Comparison of ENCODE assay signal across 21 mouse cellular contexts in the genomic region with DNA sequence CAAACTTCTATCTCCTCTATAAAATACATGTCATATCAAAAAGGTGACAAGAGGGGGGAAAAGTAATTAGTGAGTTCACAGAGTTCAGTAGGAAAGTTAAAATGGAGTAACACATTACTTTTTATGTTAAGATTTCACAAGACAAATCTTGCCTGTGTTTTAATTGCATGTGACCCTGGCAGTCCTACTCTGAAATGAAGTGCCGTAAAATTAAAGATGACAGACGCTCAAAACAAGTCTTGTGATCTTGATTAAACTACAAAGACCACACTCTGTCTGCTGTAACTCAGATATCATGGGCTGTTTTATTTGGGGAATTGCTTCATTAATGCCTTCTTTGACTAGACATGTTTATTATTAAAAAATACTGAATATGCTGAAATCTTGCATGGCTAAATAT.
"Had no signal": no experiment of that assay in that cellular context is flagged by ENCODE, and none has a peak within 500 bp of the region (broad histone marks: within the 10 kb centered on the region; RNA-seq: fewer than 3 reads in every experiment).

No protein-coding gene starts in this region.

- DNase-seq: kidney, adult 11 months; kidney, adult 8-10 months; kidney, postnatal 25 days; layer of hippocampus, adult 9-11 months; liver; right cerebral cortex, adult 18-20 months; right cerebral cortex, postnatal 25 days; spleen, adult 18-20 months; thymus, postnatal 25 days had no signal

- H3K4me2 ChIP-seq: hindbrain, embryonic 13.5 days; intestine, embryonic 15.5 days; liver, embryonic 12.5 days; liver, embryonic 15.5 days; neural tube, embryonic 13.5 days; stomach, embryonic 15.5 days had no signal

- H3K27ac ChIP-seq: hindbrain, embryonic 13.5 days; intestine, embryonic 15.5 days; layer of hippocampus, adult 2 months; limb, embryonic 10.5 days; limb, embryonic 13.5 days; liver, embryonic 12.5 days; liver, embryonic 15.5 days; macrophage; neural tube, embryonic 13.5 days; stomach, embryonic 15.5 days had no signal

- H3K4me1 ChIP-seq: intestine, embryonic 15.5 days; liver, embryonic 12.5 days; liver, embryonic 15.5 days; stomach, embryonic 15.5 days had no signal

- H3K9ac ChIP-seq: hindbrain, embryonic 13.5 days; intestine, embryonic 15.5 days; limb, embryonic 13.5 days; liver, embryonic 12.5 days; liver, embryonic 15.5 days; neural tube, embryonic 13.5 days; stomach, embryonic 15.5 days had no signal

- H3K27me3 ChIP-seq: hindbrain, embryonic 13.5 days; intestine, embryonic 15.5 days; limb, embryonic 13.5 days; liver, embryonic 12.5 days; liver, embryonic 15.5 days; neural tube, embryonic 13.5 days; stomach, embryonic 15.5 days had no signal

- H3K9me3 ChIP-seq: hindbrain, embryonic 13.5 days; intestine, embryonic 15.5 days; limb, embryonic 10.5 days; limb, embryonic 13.5 days; liver, embryonic 12.5 days; liver, embryonic 15.5 days; midbrain, embryonic 10.5 days; neural tube, embryonic 13.5 days; stomach, embryonic 15.5 days had no signal

- ATAC-seq: hindbrain, embryonic 16.5 days; intestine, embryonic 15.5 days; liver, embryonic 12.5 days had no signal

- H3K36me3 ChIP-seq: hindbrain, embryonic 13.5 days; intestine, embryonic 15.5 days; limb, embryonic 10.5 days; limb, embryonic 13.5 days; liver, embryonic 12.5 days; liver, embryonic 15.5 days; midbrain, embryonic 10.5 days; neural tube, embryonic 13.5 days; stomach, embryonic 15.5 days had no signal

- H3K4me3 ChIP-seq: hindbrain, embryonic 13.5 days; intestine, embryonic 15.5 days; layer of hippocampus, adult 2 months; limb, embryonic 10.5 days; limb, embryonic 13.5 days; liver, embryonic 12.5 days; liver, embryonic 15.5 days; midbrain, embryonic 10.5 days; neural tube, embryonic 13.5 days; stomach, embryonic 15.5 days had no signal
